Mouse (Mus musculus): Measurements from ENCODE around the gene Stab1. TPM values are rescaled to one million over a fixed set of nuclear protein-coding genes. Genes with fewer than 3 reads are reported as not detected.

Stab1 gene
- polyA plus RNA-seq, 1 experiment from 2014 or later, result 22.8 TPM

GRCm38 (mm10) chr14:31172781-31173455 lies 4.5 kb upstream of the Stab1 start:
- Histone ChIP-seq H3K4me1 (no peaks in the 10 kb centered on the region), H3K9ac (no peak overlapping the region), H3K27ac (no peak overlapping the region), H3K4me2 (no peak overlapping the region), H3K27me3 (replicated peaks) (no peaks in the 10 kb centered on the region), H3K4me3 (no peak overlapping the region), H3K9me3 (no peaks in the 10 kb centered on the region), H3K36me3 (replicated peaks) (peaks cover 77% of the 10 kb centered on the region)
- WGBS, result 90% methylated on average over 18 of the region's 18 CpGs
- ATAC-seq (replicated peaks), result no peak

- no peak overlapping the region for H3K27ac ChIP-seq
Observed at GRCm38 (mm10) chr14:31171821-31172220, 3.4 kb upstream of the Stab1 start.

DNA sequence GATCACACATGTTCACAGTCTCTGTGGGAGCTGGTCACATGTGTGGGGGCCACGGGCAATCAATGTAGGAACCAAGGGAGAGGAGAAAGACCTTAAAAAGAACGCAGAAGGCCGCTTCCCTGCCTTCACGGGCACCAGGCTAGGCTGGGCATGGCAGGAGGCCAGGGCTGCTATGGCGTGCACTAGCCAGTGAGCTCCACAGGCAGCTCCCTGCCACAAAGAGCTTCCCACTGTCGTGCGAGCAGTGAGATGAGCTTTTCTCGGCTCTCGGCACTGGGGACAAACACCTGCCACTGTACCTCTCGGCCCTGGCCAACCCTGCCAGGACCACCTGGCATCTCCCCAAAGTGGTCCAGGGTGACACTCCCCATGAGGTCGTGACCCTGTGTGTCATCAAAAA lies 2.9 kb upstream of the Stab1 start:
- H3K4me3 ChIP-seq, result no peak overlapping the region
- no peaks in the 10 kb centered on the region for H3K9me3 ChIP-seq
- ATAC-seq (replicated peaks), result no peak
- no peak overlapping the region for H3K4me2 ChIP-seq
- peaks cover 61% of the 10 kb centered on the region for H3K36me3 ChIP-seq (replicated peaks)
- H3K4me1 ChIP-seq, result no peaks in the 10 kb centered on the region
- no peaks in the 10 kb centered on the region for H3K27me3 ChIP-seq (replicated peaks)
- no peak overlapping the region for H3K27ac ChIP-seq
- 83% methylated on average over 11 of the region's 11 CpGs for WGBS
- no peak overlapping the region for H3K9ac ChIP-seq

More at GRCm38 (mm10) chr14:31171821-31172220, 3.4 kb upstream of the Stab1 start:
- no peak overlapping the region for H3K4me2 ChIP-seq
- WGBS, result 96% methylated on average over 15 of the region's 15 CpGs
- H3K4me1 ChIP-seq, result no peaks in the 10 kb centered on the region
- H3K27me3 ChIP-seq (replicated peaks), result no peaks in the 10 kb centered on the region
- no peak overlapping the region for H3K4me3 ChIP-seq
- no peak overlapping the region for H3K9ac ChIP-seq
- peaks cover 66% of the 10 kb centered on the region for H3K36me3 ChIP-seq (replicated peaks)
- H3K9me3 ChIP-seq, result no peaks in the 10 kb centered on the region
- no peak for ATAC-seq (replicated peaks)

DNA sequence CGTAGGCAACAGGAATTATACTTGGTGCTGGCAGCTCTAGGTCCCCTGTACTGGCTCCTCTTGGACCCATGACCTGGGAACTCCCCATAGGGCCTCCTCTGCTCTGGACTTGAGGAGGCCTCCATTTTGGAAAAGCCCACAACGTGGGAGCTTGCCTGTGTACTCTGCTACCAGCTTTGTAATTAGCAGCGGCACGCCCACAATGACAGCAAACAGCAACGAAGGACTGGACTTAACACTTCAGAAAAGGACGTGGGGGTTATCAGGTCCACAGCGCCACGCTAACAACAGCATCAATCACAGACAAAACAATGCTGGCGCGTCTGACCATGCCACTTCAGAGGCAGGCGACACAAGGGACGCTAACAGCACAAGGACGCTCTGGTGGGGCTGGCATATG lies 2.5 kb upstream of the Stab1 start:
- Histone ChIP-seq H3K9ac (no peak overlapping the region), H3K9me3 (no peaks in the 10 kb centered on the region), H3K4me2 (no peak overlapping the region), H3K36me3 (replicated peaks) (peaks cover 57% of the 10 kb centered on the region), H3K27me3 (replicated peaks) (no peaks in the 10 kb centered on the region), H3K4me3 (no peak overlapping the region), H3K4me1 (no peaks in the 10 kb centered on the region), H3K27ac (no peak overlapping the region; the same call in 1 of the 2 replicates)
- 82% methylated on average over 13 of the region's 13 CpGs for WGBS
- no peak for ATAC-seq (replicated peaks)

DNA sequence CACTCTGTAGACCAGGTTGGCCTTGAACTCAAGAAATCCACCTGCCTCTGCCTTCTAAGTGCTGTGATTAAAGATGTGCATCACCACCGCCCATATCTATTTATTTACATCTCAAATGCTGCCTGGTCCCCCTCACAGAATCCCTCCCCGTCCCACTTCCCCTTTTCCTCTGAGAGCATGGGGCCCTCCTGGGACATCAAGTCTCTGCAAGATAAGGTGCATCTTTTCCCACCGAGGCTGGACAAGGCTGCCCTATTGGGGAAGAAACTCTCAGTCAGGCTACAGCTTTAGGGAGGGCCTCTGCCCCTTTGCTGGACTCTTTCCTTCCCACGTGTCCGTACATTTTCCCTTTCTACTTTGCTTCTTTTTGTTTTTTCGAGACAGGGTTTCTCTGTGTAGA lies 1.1 kb upstream of the Stab1 start:
- Histone ChIP-seq H3K4me1 (no peaks in the 10 kb centered on the region), H3K4me3 (no peak overlapping the region), H3K36me3 (replicated peaks) (peaks cover 44% of the 10 kb centered on the region), H3K9ac (no peak overlapping the region), H3K9me3 (no peaks in the 10 kb centered on the region), H3K27me3 (replicated peaks) (no peaks in the 10 kb centered on the region), H3K27ac (no peak overlapping the region), H3K4me2 (no peak overlapping the region)
- ATAC-seq (replicated peaks), result no peak
- 81% methylated on average over 6 of the region's 6 CpGs for WGBS

DNA sequence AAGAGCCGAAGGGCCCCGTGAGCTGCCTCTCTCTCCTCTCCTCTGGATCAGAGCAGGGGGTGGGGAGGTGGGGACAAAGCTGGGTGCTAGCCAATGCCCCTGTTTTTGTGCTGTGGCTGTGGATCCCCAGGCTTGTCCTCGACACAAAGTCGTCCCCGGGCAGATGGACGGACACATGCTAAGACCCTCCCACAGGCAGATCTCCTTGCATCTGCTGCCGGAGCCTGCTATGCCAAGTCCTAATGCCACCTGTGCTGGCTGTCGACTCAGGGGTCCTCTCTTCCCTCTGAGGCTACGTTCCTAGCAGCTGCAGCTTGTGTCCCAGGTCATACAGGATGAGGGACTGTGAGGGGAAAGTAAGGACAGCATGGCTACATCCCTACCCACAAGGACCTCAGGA lies 1.6 kb downstream of the Stab1 start:
- 59% methylated on average over 9 of the region's 9 CpGs for WGBS
- no peak overlapping the region for H3K9ac ChIP-seq
- no peak for ATAC-seq (replicated peaks)
- no peak overlapping the region for H3K27ac ChIP-seq
- H3K27me3 ChIP-seq (replicated peaks), result no peaks in the 10 kb centered on the region
- H3K4me1 ChIP-seq, result no peaks in the 10 kb centered on the region
- H3K36me3 ChIP-seq (replicated peaks), result peaks cover 18% of the 10 kb centered on the region
- no peak overlapping the region for H3K4me3 ChIP-seq
- no peaks in the 10 kb centered on the region for H3K9me3 ChIP-seq
- H3K4me2 ChIP-seq, result no peak overlapping the region

DNA sequence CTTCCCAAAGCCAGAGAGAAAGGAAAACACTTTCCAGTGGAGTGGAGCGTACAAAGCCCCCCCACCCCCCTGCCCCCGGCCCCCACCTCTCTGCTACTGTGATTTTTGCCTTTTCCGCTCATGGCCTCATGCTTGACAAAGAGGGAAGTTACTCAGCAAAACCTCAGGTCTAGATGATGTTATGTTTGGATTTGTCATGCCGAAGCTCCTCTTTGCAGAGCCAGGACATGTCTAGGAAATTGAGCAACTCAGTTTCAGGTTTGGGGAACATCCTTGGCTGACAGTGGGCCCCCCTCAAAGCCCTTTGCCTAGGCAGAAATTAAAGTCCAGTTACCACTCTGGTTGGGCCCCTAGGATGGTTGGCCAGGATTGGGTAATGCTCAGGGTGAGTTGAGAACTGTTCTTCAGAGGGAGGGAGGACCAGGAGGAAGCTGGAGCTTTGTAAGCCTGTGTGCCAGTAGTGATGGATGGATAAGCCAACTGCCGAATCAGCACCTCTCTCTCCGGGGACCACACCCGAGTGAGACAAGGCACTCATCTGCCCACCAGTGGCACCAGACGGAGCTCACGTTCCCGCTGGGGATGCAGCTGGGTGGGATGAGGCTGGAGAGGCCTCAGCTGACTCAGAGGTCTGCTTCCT lies 2.3 kb downstream of the Stab1 start:
- Histone ChIP-seq H3K4me3 (no peak overlapping the region), H3K9me3 (no peaks in the 10 kb centered on the region), H3K4me2 (no peak overlapping the region), H3K27me3 (replicated peaks) (no peaks in the 10 kb centered on the region), H3K9ac (no peak overlapping the region), H3K27ac (no peak overlapping the region), H3K4me1 (no peaks in the 10 kb centered on the region), H3K36me3 (replicated peaks) (peaks cover 10% of the 10 kb centered on the region; the same call in 1 of the 2 replicates)
- 69% methylated on average over 10 of the region's 10 CpGs for WGBS
- ATAC-seq (replicated peaks), result no peak

DNA sequence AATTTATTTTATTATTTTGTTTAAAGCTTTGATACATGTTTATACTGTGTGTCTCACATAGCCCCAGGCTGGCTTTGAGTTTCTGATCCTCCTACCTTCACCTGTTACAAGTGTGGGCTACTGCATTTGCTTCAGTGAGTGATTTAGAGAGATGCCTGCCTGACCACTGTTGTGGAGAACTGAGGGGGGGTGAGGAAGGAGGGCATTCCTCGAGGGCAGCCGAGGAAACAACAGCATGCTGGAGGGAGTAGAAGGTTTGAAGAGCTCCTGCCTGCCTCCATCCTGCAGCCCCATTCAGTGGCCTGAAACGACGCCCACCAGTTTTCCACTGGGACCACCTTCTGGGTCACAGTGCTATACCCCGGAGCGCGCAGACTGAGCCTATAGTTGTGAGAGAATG lies 3.0 kb downstream of the Stab1 start:
- H3K9ac ChIP-seq, result no peak overlapping the region
- no peaks in the 10 kb centered on the region for H3K27me3 ChIP-seq (replicated peaks)
- peaks cover 4% of the 10 kb centered on the region; the same call in 1 of the 2 replicates for H3K36me3 ChIP-seq (replicated peaks)
- no peaks in the 10 kb centered on the region for H3K4me1 ChIP-seq
- no peak for ATAC-seq (replicated peaks)
- H3K4me3 ChIP-seq, result no peak overlapping the region
- H3K27ac ChIP-seq, result no peak overlapping the region
- H3K9me3 ChIP-seq, result no peaks in the 10 kb centered on the region
- no peak overlapping the region for H3K4me2 ChIP-seq
- WGBS, result 53% methylated on average over 7 of the region's 7 CpGs

GRCm38 (mm10) chr14:31165010-31165409 lies 3.4 kb downstream of the Stab1 start:
- Histone ChIP-seq H3K4me1 (no peaks in the 10 kb centered on the region), H3K4me2 (no peak overlapping the region), H3K4me3 (no peak overlapping the region), H3K27me3 (replicated peaks) (no peaks in the 10 kb centered on the region), H3K36me3 (replicated peaks) (0 out of 2 replicates have a peak, but pooled peaks cover 1% of the 10 kb centered on the region), H3K27ac (no peak overlapping the region), H3K9me3 (no peaks in the 10 kb centered on the region), H3K9ac (no peak overlapping the region)
- WGBS, result 53% methylated on average over 2 of the region's 2 CpGs
- ATAC-seq (replicated peaks), result no peak

- Histone ChIP-seq H3K4me1 (no peaks in the 10 kb centered on the region), H3K4me2 (no peak overlapping the region), H3K27me3 (replicated peaks) (no peaks in the 10 kb centered on the region), H3K4me3 (no peak overlapping the region), H3K9ac (no peak overlapping the region), H3K9me3 (no peaks in the 10 kb centered on the region), H3K36me3 (replicated peaks) (no peaks in the 10 kb centered on the region), H3K27ac (no peak overlapping the region)
- 83% methylated on average over 8 of the region's 8 CpGs for WGBS
- ATAC-seq (replicated peaks), result no peak
Observed at GRCm38 (mm10) chr14:31164067-31164466, 4.4 kb downstream of the Stab1 start.

DNA sequence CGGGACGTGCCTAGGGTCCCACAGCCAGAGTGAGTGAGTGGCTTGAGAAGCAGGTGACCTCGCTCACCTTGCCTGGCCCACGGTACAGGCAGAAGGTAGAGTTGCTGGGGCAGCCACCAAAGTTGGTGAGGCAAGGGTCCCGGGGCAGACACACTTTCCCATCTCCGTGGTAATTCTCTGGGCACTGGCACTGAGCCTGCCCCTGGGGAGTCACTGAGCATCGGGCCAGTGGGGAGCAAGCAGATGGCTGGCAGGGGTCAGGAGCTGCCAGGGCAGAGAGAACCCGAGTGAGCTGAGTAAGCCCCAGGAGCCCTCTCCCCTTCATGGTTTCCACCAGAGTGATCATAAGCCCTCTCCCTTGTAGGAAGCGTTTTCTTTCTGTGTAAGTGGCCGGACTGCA lies 6.8 kb downstream of the Stab1 start:
- Histone ChIP-seq H3K4me1 (no peaks in the 10 kb centered on the region), H3K36me3 (replicated peaks) (no peaks in the 10 kb centered on the region), H3K27me3 (replicated peaks) (no peaks in the 10 kb centered on the region), H3K9me3 (no peaks in the 10 kb centered on the region), H3K4me2 (no peak overlapping the region), H3K9ac (no peak overlapping the region), H3K27ac (no peak overlapping the region), H3K4me3 (no peak overlapping the region)
- no peak for ATAC-seq (replicated peaks)
- WGBS, result 60% methylated on average over 10 of the region's 10 CpGs

DNA sequence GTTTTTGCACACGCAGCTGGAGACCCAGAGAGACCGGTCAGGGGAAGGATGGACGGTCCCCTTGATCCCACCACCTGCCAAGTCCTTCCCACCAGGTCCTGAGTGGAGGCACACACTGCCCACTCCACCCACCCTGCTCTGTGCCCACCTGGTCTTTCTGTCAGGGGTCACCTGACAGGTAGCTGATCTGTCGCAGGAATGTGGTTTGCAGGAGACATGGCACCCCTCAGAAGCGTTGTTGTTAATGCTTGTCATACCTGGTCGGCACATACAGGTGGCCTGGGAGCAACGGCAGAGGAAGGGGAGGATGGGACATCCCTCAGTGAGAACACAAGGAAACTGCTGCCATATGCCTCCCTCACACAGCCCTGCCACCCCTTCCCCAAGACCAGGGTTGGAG lies 7.2 kb downstream of the Stab1 start:
- no peaks in the 10 kb centered on the region for H3K9me3 ChIP-seq
- H3K4me3 ChIP-seq, result no peak overlapping the region
- no peak for ATAC-seq (replicated peaks)
- no peaks in the 10 kb centered on the region for H3K27me3 ChIP-seq (replicated peaks)
- no peaks in the 10 kb centered on the region for H3K4me1 ChIP-seq
- H3K4me2 ChIP-seq, result no peak overlapping the region
- no peaks in the 10 kb centered on the region for H3K36me3 ChIP-seq (replicated peaks)
- H3K27ac ChIP-seq, result no peak overlapping the region
- H3K9ac ChIP-seq, result no peak overlapping the region
- WGBS, result 90% methylated on average over 7 of the region's 7 CpGs
